In the genomic region with DNA sequence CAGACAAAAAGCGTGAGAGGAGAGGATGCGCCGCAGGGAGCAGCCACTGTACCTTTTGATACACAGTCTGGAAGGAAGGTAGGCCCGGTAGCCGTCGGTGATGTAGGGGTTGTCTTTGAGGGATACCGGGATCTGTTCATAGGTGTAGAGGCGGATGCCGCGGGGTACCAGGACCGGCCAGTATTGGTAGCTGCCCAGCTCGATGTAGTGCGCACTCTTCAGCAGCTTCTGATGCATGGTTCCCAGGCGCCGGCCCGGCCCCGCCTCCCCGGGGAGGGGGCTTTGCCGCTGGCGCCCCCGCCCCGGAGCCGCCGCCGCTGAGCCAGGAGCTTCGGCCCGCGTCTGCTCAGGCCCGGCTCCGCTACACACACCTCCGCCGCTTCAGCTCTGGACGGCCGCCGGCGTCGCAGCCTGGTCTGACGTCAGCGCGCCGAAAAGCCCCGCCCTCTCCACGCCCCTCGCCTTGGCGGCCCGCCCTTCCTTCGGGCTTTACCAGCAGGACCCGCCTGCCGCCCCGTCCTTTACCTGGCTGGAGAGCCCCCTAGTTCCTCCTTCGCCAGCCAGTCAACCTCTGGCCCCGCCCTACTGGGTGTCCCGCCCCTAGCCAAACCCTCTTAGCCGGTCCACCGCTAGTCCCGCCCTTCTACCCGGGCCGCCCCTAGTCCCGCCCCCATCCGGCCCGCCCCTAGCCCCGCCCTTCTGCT, we compare ENCODE assay signal across 8 mouse cellular contexts. TPM values are rescaled to one million over a fixed set of nuclear protein-coding genes. Genes with fewer than 3 reads are reported as not detected.
DNase-seq lines count a peak whose midpoint lies in the region; ATAC-seq and TF ChIP-seq lines count a peak whose summit lies in the region.

A gene (minus strand): TSS at position 390 of the 704 bp plus-strand sequence.

- 0 out of 2 replicates have a peak, but pooled peaks cover 3% of the 10 kb centered on the region for H3K36me3 ChIP-seq in embryonic facial prominence, embryonic 14.5 days (ENCODE audit: control insufficient read depth, insufficient read depth, low read length)
- no peaks in the 10 kb centered on the region for H3K36me3 ChIP-seq in limb, embryonic 14.5 days (ENCODE audit: control insufficient read depth, insufficient read depth, low read length)
- H3K36me3 ChIP-seq in midbrain, postnatal 0 days (ENCODE audit: insufficient read depth, low read length) = 0 out of 2 replicates have a peak, but pooled peaks cover 6% of the 10 kb centered on the region

- no peak for TF ChIP-seq CTCF in midbrain, postnatal 0 days (IDR thresholded peaks at IDR 0.05)

- peak; percentile 98 for ATAC-seq in embryonic facial prominence, embryonic 14.5 days (ENCODE audit: low read depth)
- ATAC-seq in limb, embryonic 14.5 days (ENCODE audit: low FRiP score, low read depth) = peak; percentile 98
- peak; percentile 97 for ATAC-seq in midbrain, postnatal 0 days (ENCODE audit: low FRiP score)

- peak within 1 kb of the TSS; percentile 77 for H3K9ac ChIP-seq in embryonic facial prominence, embryonic 14.5 days (ENCODE audit: low read depth, low read length)
- peak within 1 kb of the TSS; percentile 61 for H3K9ac ChIP-seq in limb, embryonic 14.5 days (ENCODE audit: low read depth, low read length, severe bottlenecking)
- peak within 1 kb of the TSS; percentile 79 for H3K9ac ChIP-seq in midbrain, postnatal 0 days (replicated peaks; ENCODE audit: low read length, poor library complexity, severe bottlenecking)

- under 1% methylated on average over 26 of the region's 62 CpGs for WGBS in embryonic facial prominence, embryonic 14.5 days
- under 1% methylated on average over 54 of the region's 62 CpGs for WGBS in limb, embryonic 14.5 days
- 2% methylated on average over 48 of the region's 62 CpGs for WGBS in midbrain, postnatal 0 days

- peak within 1 kb of the TSS; percentile 80 for H3K4me2 ChIP-seq in embryonic facial prominence, embryonic 14.5 days (ENCODE audit: low read depth, low read length)
- H3K4me2 ChIP-seq in limb, embryonic 14.5 days (replicated peaks; ENCODE audit: low read depth, low read length, severe bottlenecking) = peak within 1 kb of the TSS; percentile 58
- H3K4me2 ChIP-seq in midbrain, postnatal 0 days (ENCODE audit: low read depth, low read length, poor library complexity, severe bottlenecking) = peak within 1 kb of the TSS; percentile 70

- peaks cover 6% of the 10 kb centered on the region; the same call in 1 of the 2 replicates for H3K4me1 ChIP-seq in embryonic facial prominence, embryonic 14.5 days (ENCODE audit: control insufficient read depth, insufficient read depth, low read length)
- H3K4me1 ChIP-seq in limb, embryonic 14.5 days (ENCODE audit: control insufficient read depth, insufficient read depth, low read length) = peaks cover 8% of the 10 kb centered on the region
- H3K4me1 ChIP-seq in midbrain, postnatal 0 days (ENCODE audit: insufficient read depth, low read length) = peaks cover 8% of the 10 kb centered on the region

- no peaks in the 10 kb centered on the region for H3K9me3 ChIP-seq in embryonic facial prominence, embryonic 14.5 days (ENCODE audit: control insufficient read depth, low read length)
- no peaks in the 10 kb centered on the region for H3K9me3 ChIP-seq in limb, embryonic 14.5 days (ENCODE audit: control insufficient read depth, low read length)
- H3K9me3 ChIP-seq in midbrain, postnatal 0 days (ENCODE audit: low read length) = no peaks in the 10 kb centered on the region

- 0 out of 2 replicates have a peak, but pooled peaks have one; percentile 42 for TF ChIP-seq POLR2A in limb, embryonic 14.5 days (IDR thresholded peaks at IDR 0.05; ENCODE audit: borderline replicate concordance, extremely low read depth, insufficient read depth, insufficient read length)

- no peak within 1 kb of the TSS; the same call in none of the 2 replicates for H3K27ac ChIP-seq in embryonic facial prominence, embryonic 14.5 days (replicated peaks; ENCODE audit: low read depth, low read length)
- H3K27ac ChIP-seq in limb, embryonic 14.5 days (replicated peaks; ENCODE audit: low read depth, low read length) = 0 out of 2 replicates have a peak within 1 kb of the TSS, but pooled peaks have one; percentile 3
- H3K27ac ChIP-seq in midbrain, postnatal 0 days (ENCODE audit: low read depth, low read length) = peak within 1 kb of the TSS; percentile 63

- H3K4me3 ChIP-seq in embryonic facial prominence, embryonic 14.5 days (ENCODE audit: low read depth, low read length) = peak within 1 kb of the TSS; percentile 72
- peak within 1 kb of the TSS; percentile 61 for H3K4me3 ChIP-seq in limb, embryonic 14.5 days (replicated peaks; ENCODE audit: low read length)
- peak within 1 kb of the TSS; percentile 79 for H3K4me3 ChIP-seq in midbrain, postnatal 0 days (ENCODE audit: low read depth, low read length)

- H3K27me3 ChIP-seq in embryonic facial prominence, embryonic 14.5 days (replicated peaks; ENCODE audit: control insufficient read depth, insufficient read depth, low read length) = no peaks in the 10 kb centered on the region
- no peaks in the 10 kb centered on the region for H3K27me3 ChIP-seq in limb, embryonic 14.5 days (ENCODE audit: control insufficient read depth, insufficient read depth, low read length)
- H3K27me3 ChIP-seq in midbrain, postnatal 0 days (ENCODE audit: insufficient read depth, low read length) = no peaks in the 10 kb centered on the region

- peak; percentile 93 for DNase-seq in 3T3-L1 (ENCODE audit: low read depth, low spot score)
- DNase-seq in adrenal gland, postnatal 4 days (ENCODE audit: low spot score in 2 of 2) = peak; percentile 91 to 93
- DNase-seq in embryonic facial prominence, embryonic 14.5 days (ENCODE audit: low spot score) = peak; percentile 97
- DNase-seq in heart, adult 8-10 months (ENCODE audit: low spot score) = peak; percentile 96
- DNase-seq in kidney, adult 9 months = peak; percentile 99
- DNase-seq in limb, embryonic 14.5 days (ENCODE audit: low spot score) = peak; percentile 92
- DNase-seq in midbrain, postnatal 0 days (ENCODE audit: low spot score) = peak; percentile 94
- peak; percentile 93 to 95 for DNase-seq in spleen, postnatal 14 days (ENCODE audit: low spot score in 2 of 2)

RNA-seq across cellular contexts. Expression of the gene that starts here (rescaled TPM):
- 1 to 10 TPM; 6.0 to 6.8 TPM for total RNA-seq in adrenal gland, postnatal 4 days (2021)
- 3.5 and 3.9 TPM in 2 replicates for polyA plus RNA-seq in embryonic facial prominence, embryonic 14.5 days (2014; fragmentation: Nextera tagmentation; extraction: Ambion mirVana)
- total RNA-seq in heart, adult 8-10 months (2022) = 1 to 10 TPM; 2.3 to 4.9 (median 2.8) TPM
- polyA plus RNA-seq in limb, embryonic 14.5 days (2012; rRNA removed) = 5.0 and 8.7 TPM in 2 replicates
- polyA plus RNA-seq in limb, embryonic 14.5 days (2014; fragmentation: Nextera tagmentation; extraction: Ambion mirVana) = 3.9 and 4.6 TPM in 2 replicates
- 47.4 and 51.8 TPM in 2 replicates for total RNA-seq in midbrain, postnatal 0 days (2014; rRNA removed)
- 12.1 and 12.8 TPM in 2 replicates for polyA plus RNA-seq in midbrain, postnatal 0 days (2015; fragmentation: Nextera tagmentation; extraction: Ambion mirVana)
